Mouse (Mus musculus) thymus, postnatal 25 days (tissue): ENCODE results near the gene Aplp2.
A peak's percentile ranks its signal among the peaks of the same experiment; 100 is the strongest.

Source experiments
- DNase-seq: peaks from one replicate; pipeline ENCODE4 v3.0.0; 2022

Aplp2 gene

GRCm38 (mm10) chr9:31211690-31212499 lies at the start of gene Aplp2:
Gene Aplp2 (minus strand): TSS chr9:31211815.
- DNase-seq = peak; percentile 97

- DNase-seq = no peak
These were observed 48.6 kb upstream of the Aplp2 start for GRCm38 (mm10) chr9:31260219-31260618.

- DNase-seq = no peak
These were observed 46.6 kb upstream of the Aplp2 start for GRCm38 (mm10) chr9:31258237-31258636.

- no peak for DNase-seq
These were observed 44.3 kb upstream of the Aplp2 start for GRCm38 (mm10) chr9:31255953-31256352.

- no peak for DNase-seq
These were observed 43.0 kb upstream of the Aplp2 start for GRCm38 (mm10) chr9:31254697-31255004.

GRCm38 (mm10) chr9:31253866-31254696 lies 42.5 kb upstream of the Aplp2 start:
- no peak for DNase-seq

- no peak for DNase-seq
These were observed 41.7 kb upstream of the Aplp2 start for GRCm38 (mm10) chr9:31253311-31253734.

- peak; percentile 24 for DNase-seq
These were observed 40.7 kb upstream of the Aplp2 start for GRCm38 (mm10) chr9:31252182-31252799.

GRCm38 (mm10) chr9:31247447-31248220 lies 36.0 kb upstream of the Aplp2 start:
- no peak for DNase-seq

GRCm38 (mm10) chr9:31246421-31246820 lies 34.8 kb upstream of the Aplp2 start:
- no peak for DNase-seq

- no peak for DNase-seq
These were observed 33.4 kb upstream of the Aplp2 start for GRCm38 (mm10) chr9:31245006-31245405.

- no peak for DNase-seq
These were observed 32.3 kb upstream of the Aplp2 start for GRCm38 (mm10) chr9:31243939-31244333.

- peak; percentile 9 for DNase-seq
These were observed 31.8 kb upstream of the Aplp2 start for GRCm38 (mm10) chr9:31243306-31243938.

- DNase-seq = no peak
These were observed 29.6 kb upstream of the Aplp2 start for GRCm38 (mm10) chr9:31241208-31241699.

- DNase-seq = no peak
These were observed 29.1 kb upstream of the Aplp2 start for GRCm38 (mm10) chr9:31240522-31241207.

- DNase-seq = no peak
These were observed 27.9 kb upstream of the Aplp2 start for GRCm38 (mm10) chr9:31239551-31239950.

- DNase-seq = no peak
These were observed 26.9 kb upstream of the Aplp2 start for GRCm38 (mm10) chr9:31238526-31238925.

GRCm38 (mm10) chr9:31236079-31236478 lies 24.5 kb upstream of the Aplp2 start:
- no peak for DNase-seq

GRCm38 (mm10) chr9:31235489-31235888 lies 23.9 kb upstream of the Aplp2 start:
- DNase-seq = no peak

- no peak for DNase-seq
These were observed 23.4 kb upstream of the Aplp2 start for GRCm38 (mm10) chr9:31235030-31235429.

- no peak for DNase-seq
These were observed 14.9 kb upstream of the Aplp2 start for GRCm38 (mm10) chr9:31226541-31226940.

GRCm38 (mm10) chr9:31225808-31226207 lies 14.2 kb upstream of the Aplp2 start:
- no peak for DNase-seq
